Mouse (Mus musculus) granulocyte monocyte progenitor cell, adult 5-6 weeks (primary cell): Measurements from ENCODE around the gene Thegl. TPM values are rescaled to one million over a fixed set of nuclear protein-coding genes. Genes with fewer than 3 reads are reported as not detected.
"Not testable (repeated sequence)": the region's sequence is repeated elsewhere in the genome, so short reads cannot be mapped to it uniquely, and the experiment has no call there.

ENCODE experiments used
- ATAC-seq: replicated peaks from 2 replicates; pipeline ENCODE4 v1.8.0; 2016; ENCODE audit warnings: mild to moderate bottlenecking, moderate TSS enrichment, inconsistent platforms; ENCODE audit not compliant: poor library complexity, severe bottlenecking
- total RNA-seq, 2 experiments: library from RNA; stranded (forward) in 1 of 2; stranded (reverse) in 1 of 2; fragments of 200-712, 200-1000 nt in 1 of 2; fragments of >200 nt in 1 of 2; fragmentation: Nextera tagmentation in 1 of 2; gene quantifications; 2 replicates each; pipeline ENCODE4 v1.2.3; 2014 to 2017

The Thegl gene
- total RNA-seq, 2 experiments from 2014 or later: not detected

DNA sequence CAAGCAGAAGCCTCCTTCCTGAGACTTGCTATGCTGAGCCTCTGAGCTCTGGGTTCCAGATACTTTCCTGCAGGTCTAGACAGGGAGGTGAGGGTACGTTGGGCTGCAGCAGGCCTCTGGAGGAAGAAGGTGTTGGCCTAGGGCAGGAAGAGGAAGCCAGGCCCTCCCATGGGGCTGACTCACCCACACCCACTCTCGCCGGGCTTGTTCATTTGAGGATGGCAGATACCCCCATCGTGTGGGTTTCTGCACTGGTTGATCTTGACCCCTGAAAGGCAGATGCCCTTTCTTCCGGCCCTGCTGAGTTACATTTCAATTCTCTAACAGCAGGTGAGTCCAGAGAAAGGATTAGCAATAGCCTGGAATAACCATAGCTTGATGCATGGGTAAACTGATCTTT lies 76.7 kb downstream of the Thegl start:
- ATAC-seq: peak; percentile 30; the same call in 1 of the 2 replicates

DNA sequence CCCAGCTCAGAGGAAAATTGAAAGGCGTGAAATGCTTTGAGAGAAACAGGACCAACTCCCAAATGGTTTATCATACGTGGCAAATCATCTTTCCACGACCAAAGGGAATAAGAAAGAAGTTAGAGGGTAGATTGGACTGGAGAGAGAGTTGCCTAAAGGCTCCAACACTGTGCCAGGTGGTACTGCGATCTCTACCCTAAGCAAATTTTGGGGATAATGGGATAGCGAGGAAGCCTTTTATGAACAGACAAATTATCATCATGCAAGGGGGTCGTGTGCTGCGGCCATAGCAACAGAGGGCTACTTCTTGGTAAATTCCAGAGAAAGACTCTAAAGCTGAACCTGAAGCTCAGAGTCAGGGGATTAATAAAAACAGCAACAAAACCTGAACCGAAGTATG lies 78.1 kb downstream of the Thegl start:
- ATAC-seq: no peak

DNA sequence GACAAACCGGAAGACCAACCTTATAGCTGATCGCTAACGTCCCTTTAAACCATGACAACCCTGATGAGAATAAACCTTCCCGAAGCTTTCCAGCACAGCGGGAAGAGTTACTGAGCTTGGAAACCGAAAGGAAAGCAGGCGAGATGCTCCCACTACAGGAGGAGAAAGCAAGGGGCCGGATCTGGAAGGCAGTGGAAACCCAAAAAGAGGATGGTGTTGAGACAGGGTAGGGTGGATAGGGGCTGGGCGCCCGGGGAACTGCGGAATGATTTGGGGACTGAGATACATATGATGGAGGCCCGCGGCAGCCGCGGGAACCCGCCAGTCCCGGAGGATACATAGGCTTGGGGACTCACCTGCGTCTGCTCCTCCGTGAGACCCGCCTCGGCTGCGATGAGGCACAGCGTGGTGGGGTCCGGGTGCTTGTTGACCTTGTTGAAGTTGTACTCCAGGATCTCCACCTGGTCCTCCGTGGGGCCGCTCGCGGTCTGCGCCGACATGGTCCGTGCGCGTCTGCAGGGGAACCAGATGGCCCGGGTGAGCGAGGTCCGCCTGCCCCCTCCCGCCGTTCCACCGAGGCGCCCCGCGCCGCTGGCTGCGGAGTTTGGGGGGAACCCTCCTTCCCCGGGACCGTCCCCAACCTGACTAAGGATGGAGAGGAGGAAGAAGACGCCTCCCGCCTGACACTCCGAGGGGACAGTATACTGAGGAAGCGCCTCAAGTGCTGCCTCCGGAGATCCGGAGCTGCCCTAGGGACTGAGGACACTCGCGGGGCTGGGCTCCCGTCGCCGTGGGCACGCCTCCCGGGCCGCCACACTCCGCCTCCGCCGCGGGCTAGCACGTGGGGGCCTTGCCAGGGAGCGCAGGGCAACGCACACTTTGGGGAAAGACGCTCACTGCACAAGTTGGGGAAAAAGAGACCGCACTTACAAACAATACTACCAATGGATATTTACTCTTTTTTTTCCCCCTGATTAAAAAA lies 79.0 kb downstream of the Thegl start:
- ATAC-seq: peak; percentile 77

DNA sequence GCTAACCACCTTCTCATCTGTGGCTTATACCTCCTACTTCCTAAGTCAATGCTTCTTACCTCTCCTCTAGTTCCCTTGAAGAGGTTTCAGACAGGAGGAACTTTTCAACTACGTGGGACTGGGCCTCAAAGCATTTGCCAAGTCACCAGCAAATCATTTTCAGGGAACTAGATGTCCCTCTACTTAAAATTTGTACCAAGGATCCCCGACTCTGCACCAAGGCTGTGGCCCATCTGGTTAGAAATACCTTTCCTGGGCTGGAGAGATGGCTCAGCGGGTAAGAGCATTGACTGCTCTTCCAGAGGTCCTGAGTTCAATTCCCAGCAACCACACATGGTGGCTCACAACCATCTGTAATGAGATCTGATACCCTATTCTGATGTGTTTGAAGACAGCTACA lies 80.4 kb downstream of the Thegl start:
- not testable (repeated sequence) for ATAC-seq

DNA sequence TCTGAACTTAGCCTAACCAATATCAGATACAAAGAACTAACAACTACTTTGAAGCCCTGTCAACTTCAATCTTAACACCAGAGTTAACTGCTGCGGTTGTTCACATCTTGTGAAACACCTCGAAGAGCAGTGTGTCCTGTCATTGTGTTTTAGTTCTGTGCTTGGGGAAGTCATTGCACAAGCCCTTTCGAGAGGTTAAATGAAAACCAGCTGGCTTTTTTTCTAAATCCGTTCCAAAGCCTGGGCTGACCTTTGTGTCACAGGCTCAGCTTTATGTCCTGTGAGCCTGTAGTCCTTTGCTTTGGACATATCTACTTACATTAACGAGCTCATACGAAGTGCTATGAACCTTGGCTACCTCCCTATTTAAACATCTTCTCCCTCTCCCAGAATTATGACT lies 81.9 kb downstream of the Thegl start:
- ATAC-seq: peak; percentile 71

DNA sequence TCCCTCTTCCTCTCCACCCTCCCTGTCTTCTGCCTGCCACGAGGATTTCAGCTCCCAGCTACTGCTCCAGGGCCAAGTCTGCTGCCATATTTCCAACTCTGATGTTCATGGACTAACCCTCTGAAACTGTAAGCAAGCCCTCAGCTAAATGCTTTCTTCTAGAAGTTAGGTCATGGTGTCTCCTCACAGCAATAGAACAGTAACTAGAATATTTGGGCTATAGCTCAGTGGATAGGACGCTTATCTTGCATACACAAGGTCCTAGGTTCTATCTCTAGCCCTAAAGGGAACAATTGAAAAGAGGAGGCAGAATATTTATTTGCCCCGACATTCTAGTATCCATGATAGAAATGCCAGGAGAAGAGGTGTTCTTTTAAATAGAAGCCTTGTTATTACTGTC lies 83.1 kb downstream of the Thegl start:
- no peak for ATAC-seq

DNA sequence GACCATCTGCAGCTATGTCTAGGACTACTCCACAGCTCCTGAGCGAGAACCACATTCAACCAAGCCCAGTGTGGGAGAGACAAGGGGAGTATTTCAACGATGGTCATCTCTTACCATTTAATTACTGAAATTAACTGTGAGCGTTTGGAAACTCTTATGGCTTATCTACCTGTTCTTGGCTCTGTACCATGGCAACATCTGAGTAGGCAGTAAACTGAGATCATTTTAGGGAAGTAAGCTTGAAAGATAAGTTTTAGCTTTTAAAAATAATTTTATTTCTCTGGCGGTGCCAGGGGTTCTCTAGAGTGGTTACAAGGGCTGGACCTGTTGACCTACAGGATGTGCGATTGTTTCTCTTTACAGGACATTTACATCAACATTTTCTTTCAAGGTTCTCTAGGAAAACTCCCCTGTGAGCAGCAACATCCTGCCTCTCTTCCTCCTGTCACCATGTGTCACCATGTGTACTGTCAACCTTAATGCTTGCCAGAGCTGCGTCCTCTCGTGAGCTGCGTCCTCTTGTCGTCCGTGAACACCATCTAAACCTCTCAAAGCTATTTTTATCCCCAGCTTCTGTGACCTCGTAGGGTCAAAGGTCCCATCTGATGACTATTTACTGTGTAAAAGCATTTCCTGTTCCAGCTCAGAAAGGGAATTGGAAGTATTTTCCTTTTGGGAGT lies 83.6 kb downstream of the Thegl start:
- ATAC-seq: no peak

DNA sequence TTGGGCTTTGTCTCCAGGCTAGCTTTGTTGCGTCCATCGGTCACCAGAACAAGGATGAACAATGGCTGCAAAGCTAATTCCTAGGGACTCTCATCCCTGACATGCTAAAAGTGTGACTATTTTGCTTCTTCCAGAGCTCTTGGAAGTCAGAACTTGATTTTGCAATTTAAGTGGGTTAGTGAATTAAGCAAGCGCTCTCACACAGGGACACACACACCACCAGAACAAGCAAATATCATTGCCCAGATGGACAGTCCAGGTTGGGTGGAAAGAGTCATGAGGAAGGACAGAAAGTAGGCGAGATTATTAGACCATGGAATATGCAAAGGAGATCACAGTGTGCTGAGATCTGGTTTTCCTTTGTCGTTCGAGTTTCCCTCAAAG lies 84.2 kb downstream of the Thegl start:
- ATAC-seq: 0 out of 2 replicates have a peak, but pooled peaks have one; percentile 8

DNA sequence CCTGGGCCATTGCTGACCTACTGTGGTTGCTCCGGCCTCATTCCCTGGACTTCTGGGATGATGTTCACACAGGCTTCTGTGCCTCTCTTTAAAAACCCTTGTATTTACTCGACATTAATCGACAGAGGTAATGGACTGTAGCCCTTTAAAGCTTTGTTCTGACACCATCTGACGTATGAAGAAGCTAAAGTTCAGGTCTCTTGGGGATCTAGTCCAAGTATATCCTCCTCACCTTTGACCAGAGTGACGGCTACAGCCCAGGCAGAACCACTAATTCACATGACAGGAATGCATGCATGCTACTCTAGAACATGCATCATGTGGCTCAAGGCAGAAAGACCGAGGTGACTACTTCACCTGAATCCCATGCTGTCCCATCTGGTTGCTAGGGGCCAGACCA lies 84.9 kb downstream of the Thegl start:
- no peak for ATAC-seq

DNA sequence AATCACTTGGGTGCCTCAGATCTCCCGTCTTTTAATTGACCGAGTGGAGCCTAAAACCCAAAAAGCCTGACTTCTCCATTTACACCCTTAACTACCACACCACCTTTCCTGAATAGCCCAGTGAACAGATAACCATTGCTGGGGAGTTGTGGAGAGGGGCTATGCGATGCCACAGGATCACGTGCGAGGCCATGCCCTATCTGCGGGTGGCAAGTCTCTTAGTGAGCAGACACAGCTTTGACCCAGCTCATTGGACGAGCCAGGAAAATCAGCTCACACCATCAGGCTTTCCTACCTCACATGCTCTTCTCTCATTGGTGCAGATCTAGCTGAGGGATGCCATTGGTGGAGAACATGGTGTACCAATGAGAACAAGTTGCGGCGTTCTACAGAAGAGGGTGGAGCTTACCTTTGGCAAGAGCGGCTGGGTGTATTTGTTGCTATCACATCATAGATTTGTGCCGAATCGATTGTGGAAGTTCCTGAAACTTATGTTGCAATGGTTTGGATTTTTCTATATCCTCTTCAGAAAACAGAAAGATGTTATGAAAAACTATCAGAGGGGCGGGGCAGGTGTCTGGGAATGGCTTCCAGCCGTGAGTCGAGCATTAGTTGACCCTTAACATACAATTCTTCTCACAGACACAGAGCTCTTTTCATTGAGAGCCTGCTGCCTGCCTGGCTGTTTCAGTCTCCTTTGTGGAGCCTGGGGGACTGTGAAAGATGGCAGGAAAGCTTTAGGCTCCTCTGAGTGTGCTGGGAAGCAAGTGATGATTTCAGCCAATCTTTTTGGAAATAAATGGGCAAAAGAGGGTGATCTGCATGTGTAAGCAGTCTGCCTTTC lies 86.9 kb downstream of the Thegl start:
- ATAC-seq: peak; percentile 38; the same call in 1 of the 2 replicates

DNA sequence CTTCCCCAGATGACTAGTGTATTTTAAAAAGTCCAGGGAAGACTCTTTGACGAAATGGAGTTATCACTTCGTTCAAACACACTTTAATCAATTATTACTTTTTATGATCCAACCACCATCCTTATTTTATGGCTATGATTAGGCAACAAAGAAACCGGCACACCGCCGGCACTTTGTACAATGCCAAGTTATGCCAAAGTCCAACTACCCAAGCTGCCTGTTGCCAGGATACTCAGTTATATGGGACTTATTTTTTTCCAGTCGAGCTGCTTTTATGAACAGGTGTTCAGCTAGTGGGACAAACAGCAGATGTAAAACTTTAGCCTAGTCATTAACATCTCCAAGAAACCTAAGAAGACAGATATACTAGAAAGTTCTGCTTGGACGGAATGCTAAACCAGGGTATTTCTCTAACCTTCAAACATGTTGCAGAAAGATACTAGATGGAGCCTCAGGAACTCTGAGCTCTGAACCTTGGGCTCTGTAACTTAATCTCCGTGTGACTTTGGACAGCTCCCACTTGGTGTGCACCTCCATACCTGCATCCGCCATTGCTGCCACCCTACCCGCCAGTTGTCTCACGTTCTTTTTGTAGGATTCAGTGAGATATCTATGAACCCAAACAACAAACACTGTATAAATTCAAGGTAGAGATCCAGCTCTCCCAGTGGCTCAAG lies 91.5 kb downstream of the Thegl start:
- no peak for ATAC-seq

DNA sequence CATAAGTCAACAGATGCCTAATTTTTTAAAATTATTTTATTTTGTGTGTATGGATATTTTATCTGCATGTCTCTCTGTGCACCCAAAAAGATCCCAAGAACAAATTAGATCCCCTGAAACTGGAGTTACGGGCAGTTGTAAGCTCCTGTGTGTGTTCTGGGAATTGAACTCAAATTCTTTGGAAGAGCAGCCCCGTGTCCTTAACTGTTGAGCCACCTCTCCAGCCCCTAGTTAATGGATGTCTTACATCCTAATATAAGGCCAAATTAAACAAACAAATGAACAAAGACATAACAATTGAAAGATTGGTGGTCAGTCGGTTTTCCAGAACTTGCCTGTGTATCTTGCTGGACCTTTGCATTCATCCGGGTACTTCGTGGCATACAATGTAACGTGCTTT lies 93.0 kb downstream of the Thegl start:
- no peak for ATAC-seq

DNA sequence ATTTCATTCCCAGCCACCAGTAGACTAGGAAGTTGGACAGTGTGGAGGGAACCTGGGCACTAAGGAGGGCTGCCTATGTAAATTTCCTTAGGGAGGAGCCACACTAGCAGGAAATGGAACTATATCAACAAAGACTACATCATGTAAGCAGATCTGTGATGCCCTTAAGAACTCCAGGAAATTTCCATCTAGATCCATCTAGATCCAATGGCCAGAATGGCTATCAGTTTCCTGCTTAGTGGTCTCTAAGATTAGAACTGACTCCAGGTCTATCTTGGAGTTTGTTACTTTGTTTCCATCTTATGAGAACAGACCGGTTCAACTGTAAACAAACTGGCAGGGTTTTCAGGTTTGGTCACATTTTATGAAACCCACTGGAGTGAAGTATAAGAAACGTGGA lies 94.0 kb downstream of the Thegl start:
- ATAC-seq: no peak

Other genes starting within 250 kb of the Thegl start
- 18.1 and 33.9 TPM in 2 replicates for gene Aasdh, start 110.5 kb upstream of the Thegl start, total RNA-seq (2014; fragmentation: Nextera tagmentation)
- gene Aasdh, start 110.5 kb upstream of the Thegl start, total RNA-seq (2017): 21.9 and 38.7 TPM in 2 replicates
- 266 and 303 TPM in 2 replicates for gene Paics, start 64.7 kb upstream of the Thegl start, total RNA-seq (2014; fragmentation: Nextera tagmentation)
- gene Paics, start 64.7 kb upstream of the Thegl start, total RNA-seq (2017): 463 and 482 TPM in 2 replicates
- gene Ppat, start 64.4 kb upstream of the Thegl start, total RNA-seq (2014; fragmentation: Nextera tagmentation): 45.5 and 46.1 TPM in 2 replicates
- 73.6 and 87.8 TPM in 2 replicates for gene Ppat, start 64.4 kb upstream of the Thegl start, total RNA-seq (2017)
- 188 and 189 TPM in 2 replicates for gene Srp72, start 41.3 kb upstream of the Thegl start, total RNA-seq (2014; fragmentation: Nextera tagmentation)
- gene Srp72, start 41.3 kb upstream of the Thegl start, total RNA-seq (2017): 145 and 146 TPM in 2 replicates
- 2.3 TPM in 1 of 2 replicates, not detected in the other for gene Arl9, start 12.0 kb upstream of the Thegl start, total RNA-seq (2014; fragmentation: Nextera tagmentation)
- gene Arl9, start 12.0 kb upstream of the Thegl start, total RNA-seq (2017): not detected in 2 replicates
- gene Hopx, start 99.1 kb downstream of the Thegl start, total RNA-seq (2014; fragmentation: Nextera tagmentation): 4.8 and 5.4 TPM in 2 replicates
- gene Hopx, start 99.1 kb downstream of the Thegl start, total RNA-seq (2017): 1.9 and 3.7 TPM in 2 replicates
- gene Spink2, start 195.4 kb downstream of the Thegl start, total RNA-seq (2014; fragmentation: Nextera tagmentation): not detected in 2 replicates
- gene Spink2, start 195.4 kb downstream of the Thegl start, total RNA-seq (2017): not detected in 2 replicates
- gene Rest, start 249.5 kb downstream of the Thegl start, total RNA-seq (2014; fragmentation: Nextera tagmentation): 21.4 and 29.5 TPM in 2 replicates
- 46.3 and 49.3 TPM in 2 replicates for gene Rest, start 249.5 kb downstream of the Thegl start, total RNA-seq (2017)